Comparison of ENCODE assay signal across 8 mouse cellular contexts in genomic region chrX:170005194-170005593, GRCm38 (mm10). TPM values are rescaled to one million over a fixed set of nuclear protein-coding genes. Genes with fewer than 3 reads are reported as not detected.
A peak's percentile ranks its signal among the peaks of the same experiment; 100 is the strongest.
DNase-seq lines count a peak whose midpoint lies in the region; TF ChIP-seq lines count a peak whose summit lies in the region.
"Not testable (repeated sequence)": the region's sequence is repeated elsewhere in the genome, so short reads cannot be mapped to it uniquely, and the experiment has no call there.

No protein-coding gene starts in this region.

- H3K79me2 ChIP-seq in heart, adult 2 months (replicated peaks; ENCODE audit: control insufficient read depth, insufficient read depth, low read length), result not testable (repeated sequence)

- peaks cover 49% of the 10 kb centered on the region for H3K4me1 ChIP-seq in E14TG2a.4 (replicated peaks; ENCODE audit: low read depth, low read length)
- H3K4me1 ChIP-seq in heart, adult 2 months (ENCODE audit: control insufficient read depth, insufficient read depth, low read length), result not testable (repeated sequence)

- H3K9ac ChIP-seq in heart, adult 2 months (ENCODE audit: low read depth, low read length), result not testable (repeated sequence)

- peak; percentile 49 for DNase-seq in adrenal gland, postnatal 10 days
- peak; percentile 15 for DNase-seq in embryo, embryonic 11 days
- DNase-seq in heart, adult 2 months, result peak; percentile 58 to 61
- peak; percentile 61 to 73 for DNase-seq in kidney, postnatal 4 days
- peak; percentile 72 for DNase-seq in lung, postnatal 4 days
- DNase-seq in spleen, postnatal 10 days (ENCODE audit: low spot score in 2 of 2), result peak; percentile 35 to 42
- peak; percentile 74 for DNase-seq in urinary bladder, adult 2 months (ENCODE audit: low spot score)

- H3K4me3 ChIP-seq in E14TG2a.4 (replicated peaks; ENCODE audit: low read length), result 0 out of 2 replicates have a peak overlapping the region, but pooled peaks have one; percentile 14
- not testable (repeated sequence) for H3K4me3 ChIP-seq in heart, adult 2 months

- H3K9me3 ChIP-seq in E14TG2a.4 (ENCODE audit: low read length), result peaks cover 52% of the 10 kb centered on the region

- not testable (repeated sequence) for TF ChIP-seq CTCF in E14TG2a.4 (conservative IDR thresholded peaks at IDR 0.05; ENCODE audit: low read length); heart, adult 2 months (IDR thresholded peaks at IDR 0.05)

- H3K27me3 ChIP-seq in E14TG2a.4 (ENCODE audit: insufficient read depth, low read length); heart, adult 2 months (ENCODE audit: control insufficient read depth, insufficient read depth, low read length): not testable (repeated sequence)

- intact Hi-C loops in heart, adult 2 months (cut with DNase I), result not testable (repeated sequence)

- H3K27ac ChIP-seq in heart, adult 2 months, result not testable (repeated sequence)

- H3K36me3 ChIP-seq in E14TG2a.4 (ENCODE audit: insufficient read depth, low read length); heart, adult 2 months (ENCODE audit: control insufficient read depth, insufficient read depth, low read length): not testable (repeated sequence)

- TF ChIP-seq EP300 in heart, adult 2 months (IDR thresholded peaks at IDR 0.05; ENCODE audit: insufficient read depth, low read depth, low read length), result not testable (repeated sequence)

- 25% methylated on average over 13 of the region's 13 CpGs for WGBS in heart, adult 2 months

- TF ChIP-seq POLR2A in heart, adult 2 months (IDR thresholded peaks at IDR 0.05; ENCODE audit: insufficient read depth, low read depth, low read length), result not testable (repeated sequence)

RNA-seq across cellular contexts. Expression of gene Gm21887, which starts 4.3 kb away (rescaled TPM):
- total RNA-seq in adrenal gland, postnatal 10 days (2021), result 100 to 1,000 TPM; 102 to 237 TPM
- 10 to 100 TPM; 22.9 to 27.8 TPM for total RNA-seq in heart, adult 2 months (2021)
- 27.5 and 60.9 TPM in 2 replicates for polyA plus RNA-seq in heart, adult 2 months (2012; rRNA removed)
- polyA plus RNA-seq in urinary bladder, adult 2 months (2012; rRNA removed), result 220 and 239 TPM in 2 replicates

Comparison
In these comparisons a context has a peak if more than half of its experiments do, and no peak if none do; other contexts are left out.
1. DNase-seq: peak in every context shown above with its lines; median percentile 74 in urinary bladder, adult 2 months; 72 in lung, postnatal 4 days; 67 in kidney, postnatal 4 days; 60 in heart, adult 2 months; 49 in adrenal gland, postnatal 10 days; 38 in spleen, postnatal 10 days; 15 in embryo, embryonic 11 days.